Mouse (Mus musculus): Measurements from ENCODE around the gene Cactin.

GRCm38 (mm10) chr10:81365672-81366476 lies 45.0 kb downstream of the Cactin start, which contains the start of gene 4930404N11Rik:
- TF ChIP-seq CTCF (conservative IDR thresholded peaks at IDR 0.05; ENCODE audit: low read length) = no peak
- TF ChIP-seq POU5F1 (IDR thresholded peaks at IDR 0.05; ENCODE audit: borderline replicate concordance, low read length) = no peak

All from E14TG2a.4 (cell line).